19 mouse cellular contexts compared by ENCODE assay signal in the genomic region with DNA sequence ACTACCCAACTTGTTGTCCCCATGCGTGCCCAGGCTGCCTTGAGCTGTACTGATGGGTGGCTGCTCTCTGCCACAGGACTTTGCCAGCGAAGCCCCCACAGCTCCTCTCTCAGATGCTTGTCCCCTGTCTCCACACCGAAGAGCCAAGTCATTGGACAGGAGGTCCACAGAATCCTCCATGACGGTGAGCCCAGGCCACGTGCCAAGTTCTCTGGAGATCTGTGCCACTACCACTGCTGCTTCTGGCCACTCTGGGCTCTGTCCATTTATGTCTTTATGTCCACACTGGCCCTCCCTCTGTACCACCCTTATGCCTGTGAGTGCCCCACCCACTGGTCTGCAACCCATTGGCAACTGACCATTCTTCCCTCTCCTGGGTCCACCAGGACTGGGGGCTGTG.
"Had no signal": no experiment of that assay in that cellular context is flagged by ENCODE, and none has a peak within 500 bp of the region (broad histone marks: within the 10 kb centered on the region; RNA-seq: fewer than 3 reads in every experiment).

No protein-coding gene starts in this region.

- ATAC-seq: lung, postnatal 0 days; midbrain, embryonic 16.5 days had no signal

- DNase-seq: lung, adult 18-20 months; lung, postnatal 4 days; midbrain, embryonic 14.5 days; retina, postnatal 1 day; right cerebral cortex, adult 18-20 months; right cerebral cortex, postnatal 25 days; right cerebral cortex, postnatal 4 days; spleen, adult 18-20 months; thymus, adult 18-20 months; thymus, postnatal 14 days; thymus, postnatal 36 days had no signal

- H3K27ac ChIP-seq: midbrain, embryonic 10.5 days; midbrain, embryonic 12.5 days; neural tube, embryonic 13.5 days; neural tube, embryonic 15.5 days had no signal

- H3K4me2 ChIP-seq: lung, embryonic 14.5 days; midbrain, embryonic 12.5 days; neural tube, embryonic 13.5 days; neural tube, embryonic 15.5 days had no signal

- H3K27me3 ChIP-seq: midbrain, embryonic 12.5 days; neural tube, embryonic 13.5 days; neural tube, embryonic 15.5 days had no signal

- H3K4me3 ChIP-seq: midbrain, embryonic 10.5 days; midbrain, embryonic 12.5 days; myocyte; neural tube, embryonic 13.5 days; neural tube, embryonic 15.5 days had no signal

- H3K4me1 ChIP-seq: midbrain, embryonic 10.5 days; midbrain, embryonic 12.5 days; neural tube, embryonic 13.5 days; neural tube, embryonic 15.5 days had no signal

- H3K9me3 ChIP-seq: midbrain, embryonic 10.5 days; midbrain, embryonic 12.5 days; neural tube, embryonic 13.5 days; neural tube, embryonic 15.5 days had no signal

- H3K9ac ChIP-seq: lung, embryonic 14.5 days; midbrain, embryonic 12.5 days; neural tube, embryonic 13.5 days; neural tube, embryonic 15.5 days had no signal
